Mouse (Mus musculus) bone marrow, adult 2 months (tissue): ENCODE measurements around the gene 2410131K14Rik.

Source experiments
- CTCF ChIP-seq: fragments of 200-500 bp; IDR thresholded peaks from 2 replicates; pipeline ENCODE4 v1.5.1; 2011; ENCODE audit warnings: low read length, control low read depth; ENCODE audit not compliant: control insufficient read depth, insufficient read depth
- POLR2A ChIP-seq: fragments of 200-500 bp; IDR thresholded peaks from 2 replicates; pipeline ENCODE4 v1.6.1; 2011; ENCODE audit warnings: low read depth, mild to moderate bottlenecking, control low read depth, low read length, borderline replicate concordance; ENCODE audit not compliant: control insufficient read depth

DNA sequence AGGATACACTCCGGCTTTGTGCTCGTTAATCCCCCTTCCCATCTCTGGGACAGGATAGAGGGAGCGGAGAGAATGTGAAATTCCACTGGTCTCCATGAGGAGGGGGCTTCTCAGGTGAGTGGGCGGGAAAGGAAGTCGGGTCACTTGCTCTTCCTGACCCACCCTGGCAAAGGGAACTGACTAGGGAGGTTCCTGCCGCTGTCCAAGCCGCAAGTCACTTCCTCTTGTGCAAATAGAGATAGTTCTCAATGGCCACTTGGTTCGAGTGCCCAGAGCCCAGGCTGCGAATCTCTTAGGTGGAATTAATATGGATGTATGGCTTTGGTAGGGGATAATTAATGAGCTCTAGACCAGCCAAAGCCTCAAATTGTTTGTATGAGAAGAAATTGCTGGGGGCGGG lies 15.0 kb downstream of the 2410131K14Rik start:
- no peak for TF ChIP-seq CTCF
- no peak for TF ChIP-seq POLR2A
